Mouse (Mus musculus) bone marrow, adult 2 months (tissue): ENCODE results near the gene Gatm. TPM values are rescaled to one million over a fixed set of nuclear protein-coding genes. Genes with fewer than 3 reads are reported as not detected.

Experiments used
- H3K27ac ChIP-seq: fragments of 200-500 bp; 2 replicates; pipeline ENCODE4 v1.5.1; 2012; ENCODE audit warnings: low read depth, mild to moderate bottlenecking, control low read depth, inconsistent platforms, low read length; ENCODE audit not compliant: control insufficient read depth, poor library complexity, insufficient read depth
- H3K4me1 ChIP-seq: fragments of 200-500 bp; 2 replicates; pipeline ENCODE4 v1.6.1; 2011; ENCODE audit warnings: low read length; ENCODE audit not compliant: control insufficient read depth, insufficient read depth
- H3K4me3 ChIP-seq: fragments of 200-500 bp; replicated peaks from 2 replicates; pipeline ENCODE3; 2011; ENCODE audit warnings: mild to moderate bottlenecking, low read depth, low read length, control low read depth; ENCODE audit not compliant: control insufficient read depth
- CTCF ChIP-seq: fragments of 200-500 bp; IDR thresholded peaks from 2 replicates; pipeline ENCODE4 v1.5.1; 2011; ENCODE audit warnings: low read length, control low read depth; ENCODE audit not compliant: control insufficient read depth, insufficient read depth
- POLR2A ChIP-seq: fragments of 200-500 bp; IDR thresholded peaks from 2 replicates; pipeline ENCODE4 v1.6.1; 2011; ENCODE audit warnings: low read depth, mild to moderate bottlenecking, control low read depth, low read length, borderline replicate concordance; ENCODE audit not compliant: control insufficient read depth
- WGBS: fragments of 180-500 bp; shearing (Covaris S2); methylation state at CpG from one replicate; pipeline ENCODE4 v1.1.7; 2018; 5-methylcytosine and 5-hydroxymethylcytosine counted together
- polyA plus RNA-seq: library from polyadenylated mRNA; stranded (reverse); fragments of >200 nt; gene quantifications from 2 replicates; pipeline ENCODE4 v1.2.4, GENCODE M21; 2011; ENCODE audit warnings: low replicate concordance; ENCODE audit not compliant: missing spikeins, insufficient read depth, insufficient read length

Gatm gene
- polyA plus RNA-seq, 1 experiment = 19.8 TPM

DNA sequence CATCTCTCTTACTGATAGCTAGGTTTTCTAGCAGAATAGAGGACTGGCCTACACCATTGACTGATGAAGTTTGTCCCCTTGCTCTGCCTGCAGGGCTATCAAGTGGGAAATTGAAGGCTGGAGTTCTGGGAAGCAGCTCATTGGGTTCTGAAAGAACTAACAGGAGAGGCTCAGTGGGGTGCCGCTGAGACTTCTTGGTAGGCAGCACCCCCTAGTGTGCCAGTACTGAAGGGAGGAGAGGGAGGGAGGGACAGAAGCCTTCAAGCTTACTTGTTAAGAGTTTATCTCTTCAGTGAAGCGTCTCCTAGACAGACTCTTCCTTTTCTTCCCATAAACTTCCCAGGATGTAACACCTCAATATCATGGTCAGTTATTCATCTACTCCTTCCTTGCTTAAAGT, 52.8 kb downstream of the Gatm start:
- TF ChIP-seq CTCF (peak; percentile 72), POLR2A (no peak)
- Histone ChIP-seq H3K27ac (no peak overlapping the region), H3K4me3 (no peak overlapping the region), H3K4me1 (no peaks in the 10 kb centered on the region; the same call in 1 of the 2 replicates)
- WGBS = 16% methylated on average over 2 of the region's 2 CpGs

Other genes with a start within 250 kb of the Gatm start
- gene Shf, start 242.1 kb downstream of the Gatm start, polyA plus RNA-seq = 9.6 and 14.7 TPM in 2 replicates
- 12.7 and 25.8 TPM in 2 replicates for gene Slc28a2, start 184.8 kb downstream of the Gatm start, polyA plus RNA-seq
- 0.41 TPM in 1 of 2 replicates, not detected in the other for gene Gm14085, start 126.4 kb downstream of the Gatm start, polyA plus RNA-seq
- 8.0 and 31.5 TPM in 2 replicates for gene AA467197, start 25.7 kb upstream of the Gatm start, polyA plus RNA-seq
- 0.18 and 2.8 TPM in 2 replicates for gene Slc30a4, start 91.4 kb upstream of the Gatm start, polyA plus RNA-seq
- gene Bloc1s6, start 127.2 kb upstream of the Gatm start, polyA plus RNA-seq = 9.5 and 11.4 TPM in 2 replicates
- 49.3 and 84.1 TPM in 2 replicates for gene Sqor, start 153.9 kb upstream of the Gatm start, polyA plus RNA-seq